Comparison of ENCODE assay signal across 17 mouse cellular contexts in the genomic region with DNA sequence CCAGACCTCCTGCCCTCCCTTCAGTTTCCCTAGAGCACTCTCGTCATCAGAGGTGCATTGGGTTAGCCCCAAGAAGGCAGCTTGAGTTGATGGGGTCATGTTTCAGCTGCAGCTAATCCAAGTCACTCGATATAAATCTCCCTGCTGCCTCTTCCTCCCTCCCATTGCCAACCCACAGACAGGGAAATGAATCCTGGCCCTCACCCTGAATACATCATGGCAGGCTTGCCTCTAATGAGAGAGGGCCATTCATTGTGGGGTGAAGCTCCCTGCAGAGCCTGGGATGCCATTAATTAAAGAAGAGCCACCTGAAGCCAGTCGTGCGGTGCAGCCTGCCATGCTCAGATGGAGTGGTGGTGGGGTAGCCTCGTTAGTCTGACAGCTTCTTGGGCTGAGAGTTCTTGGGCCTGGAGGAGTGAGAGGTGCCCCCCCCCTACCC. TPM values are rescaled to one million over a fixed set of nuclear protein-coding genes. Genes with fewer than 3 reads are reported as not detected.
DNase-seq lines count a peak whose midpoint lies in the region; ATAC-seq lines count a peak whose summit lies in the region.
"Had no signal": no experiment of that assay in that cellular context is flagged by ENCODE, and none has a peak within 500 bp of the region (broad histone marks: within the 10 kb centered on the region; RNA-seq: fewer than 3 reads in every experiment).

No protein-coding gene starts in this region.

- H3K4me3 ChIP-seq in hindbrain, embryonic 10.5 days = no peak overlapping the region
- H3K4me3 ChIP-seq in hindbrain, embryonic 16.5 days (ENCODE audit: low read length) = no peak overlapping the region
- H3K4me3 ChIP-seq in forebrain, embryonic 13.5 days = no peak overlapping the region
- no peak overlapping the region for H3K4me3 ChIP-seq in neural tube, embryonic 13.5 days
- H3K4me3 ChIP-seq: erythroblast, embryonic 14.5 days; stomach, embryonic 15.5 days had no signal

- no peak for DNase-seq in hindbrain, embryonic 10.5 days (ENCODE audit: low spot score)
- peak; percentile 39 for DNase-seq in gastrocnemius, postnatal 25 days
- DNase-seq in right cerebral cortex, postnatal 4 days = no peak
- DNase-seq in left cerebral cortex, postnatal 4 days = no peak
- DNase-seq: cerebellum, postnatal 36 days; heart, adult 18-20 months; heart, postnatal 36 days; kidney, postnatal 4 days; lung, postnatal 4 days; right cerebral cortex, postnatal 14 days; thymus, postnatal 25 days had no signal

- intact Hi-C loops in left cerebral cortex, postnatal 4 days (cut with DNase I) = no loop called here

- H3K27ac ChIP-seq in hindbrain, embryonic 10.5 days = 0 out of 2 replicates have a peak overlapping the region, but pooled peaks have one; percentile 40
- H3K27ac ChIP-seq in hindbrain, embryonic 16.5 days (ENCODE audit: low read depth, low read length) = no peak overlapping the region
- H3K27ac ChIP-seq in forebrain, embryonic 13.5 days = 0 out of 2 replicates have a peak overlapping the region, but pooled peaks have one; percentile 61
- no peak overlapping the region; the same call in 1 of the 2 replicates for H3K27ac ChIP-seq in neural tube, embryonic 13.5 days (replicated peaks)
- H3K27ac ChIP-seq: stomach, embryonic 15.5 days had no signal

- peaks cover 48% of the 10 kb centered on the region for H3K4me1 ChIP-seq in hindbrain, embryonic 10.5 days (replicated peaks)
- peaks cover 26% of the 10 kb centered on the region for H3K4me1 ChIP-seq in hindbrain, embryonic 16.5 days (ENCODE audit: control insufficient read depth, insufficient read depth, low read depth, low read length)
- peaks cover 43% of the 10 kb centered on the region for H3K4me1 ChIP-seq in forebrain, embryonic 13.5 days
- H3K4me1 ChIP-seq in neural tube, embryonic 13.5 days (replicated peaks) = peaks cover 41% of the 10 kb centered on the region
- H3K4me1 ChIP-seq: stomach, embryonic 15.5 days had no signal

- no peak for ATAC-seq in hindbrain, embryonic 16.5 days
- peak; percentile 62; the same call in 1 of the 2 replicates for ATAC-seq in forebrain, embryonic 13.5 days
- ATAC-seq in neural tube, embryonic 13.5 days (ENCODE audit: low read depth) = peak; percentile 41
- ATAC-seq: CD4-positive, CD25-positive, alpha-beta regulatory T cell, adult 4 months had no signal

- no peak overlapping the region for H3K9ac ChIP-seq in hindbrain, embryonic 16.5 days (ENCODE audit: low read depth, low read length)
- no peak overlapping the region for H3K9ac ChIP-seq in forebrain, embryonic 13.5 days
- no peak overlapping the region for H3K9ac ChIP-seq in neural tube, embryonic 13.5 days
- H3K9ac ChIP-seq: stomach, embryonic 15.5 days had no signal

- H3K9me3 ChIP-seq in hindbrain, embryonic 10.5 days = no peaks in the 10 kb centered on the region
- no peaks in the 10 kb centered on the region for H3K9me3 ChIP-seq in hindbrain, embryonic 16.5 days (ENCODE audit: control insufficient read depth, low read length)
- no peaks in the 10 kb centered on the region for H3K9me3 ChIP-seq in forebrain, embryonic 13.5 days (replicated peaks)
- no peaks in the 10 kb centered on the region for H3K9me3 ChIP-seq in neural tube, embryonic 13.5 days
- H3K9me3 ChIP-seq: stomach, embryonic 15.5 days had no signal

- H3K36me3 ChIP-seq in hindbrain, embryonic 10.5 days = peaks cover 34% of the 10 kb centered on the region
- peaks cover 7% of the 10 kb centered on the region for H3K36me3 ChIP-seq in hindbrain, embryonic 16.5 days (ENCODE audit: control insufficient read depth, insufficient read depth, low read length)
- H3K36me3 ChIP-seq in forebrain, embryonic 13.5 days (ENCODE audit: poor library complexity, severe bottlenecking) = peaks cover 42% of the 10 kb centered on the region
- peaks cover 19% of the 10 kb centered on the region for H3K36me3 ChIP-seq in neural tube, embryonic 13.5 days

- peaks cover 41% of the 10 kb centered on the region for H3K27me3 ChIP-seq in hindbrain, embryonic 10.5 days (ENCODE audit: insufficient read depth, poor library complexity, severe bottlenecking)
- no peaks in the 10 kb centered on the region for H3K27me3 ChIP-seq in hindbrain, embryonic 16.5 days (replicated peaks; ENCODE audit: control insufficient read depth, insufficient read depth, low read length)
- no peaks in the 10 kb centered on the region for H3K27me3 ChIP-seq in forebrain, embryonic 13.5 days
- peaks cover 4% of the 10 kb centered on the region; the same call in 1 of the 2 replicates for H3K27me3 ChIP-seq in neural tube, embryonic 13.5 days
- H3K27me3 ChIP-seq: stomach, embryonic 15.5 days had no signal

- WGBS in hindbrain, embryonic 10.5 days = 23% methylated on average over 5 of the region's 5 CpGs
- 10% methylated on average over 5 of the region's 5 CpGs for WGBS in hindbrain, embryonic 16.5 days
- 5% methylated on average over 5 of the region's 5 CpGs for whole genome bisulfite sequencing in forebrain, embryonic 13.5 days
- WGBS in neural tube, embryonic 13.5 days = 9% methylated on average over 5 of the region's 5 CpGs

- no peak overlapping the region for H3K4me2 ChIP-seq in hindbrain, embryonic 16.5 days (ENCODE audit: low read length)
- H3K4me2 ChIP-seq in forebrain, embryonic 13.5 days = no peak overlapping the region
- H3K4me2 ChIP-seq in neural tube, embryonic 13.5 days = no peak overlapping the region
- H3K4me2 ChIP-seq: stomach, embryonic 15.5 days had no signal

RNA-seq across cellular contexts. Expression of a gene that starts 51.2 kb away (rescaled TPM):
- 112 and 142 TPM in 2 replicates for polyA plus RNA-seq in hindbrain, embryonic 10.5 days (2016; fragmentation: Nextera tagmentation; extraction: Ambion mirVana)
- 254 and 276 TPM in 2 replicates for polyA plus RNA-seq in hindbrain, embryonic 16.5 days (2015; fragmentation: Nextera tagmentation; extraction: Ambion mirVana)
- 186 and 188 TPM in 2 replicates for polyA plus RNA-seq in forebrain, embryonic 13.5 days (2015; fragmentation: Nextera tagmentation; extraction: Ambion mirVana)
- total RNA-seq in gastrocnemius, postnatal 25 days (2021) = 10 to 100 TPM; 84.5 to 88.9 TPM
- 174 and 179 TPM in 2 replicates for polyA plus RNA-seq in neural tube, embryonic 13.5 days (2015; fragmentation: Nextera tagmentation; extraction: Ambion mirVana)
- total RNA-seq in left cerebral cortex, postnatal 4 days (2021) = 100 to 1,000 TPM; 257 to 277 TPM

Comparison
In these comparisons a context has a peak if more than half of its experiments do, and no peak if none do; other contexts are left out.
1. H3K27ac ChIP-seq: peak in hindbrain, embryonic 10.5 days (single experiment) and forebrain, embryonic 13.5 days (single experiment); none in hindbrain, embryonic 16.5 days (single experiment) and neural tube, embryonic 13.5 days (single experiment).